Mouse (Mus musculus): Measurements from ENCODE around the gene Csrnp3.
A peak's percentile ranks its signal among the peaks of the same experiment; 100 is the strongest.

Gene Csrnp3

GRCm38 (mm10) chr2:65864778-65865339 lies 19.3 kb downstream of the Csrnp3 start:
- DNase-seq (ENCODE audit: low read depth, low spot score): no peak

DNA sequence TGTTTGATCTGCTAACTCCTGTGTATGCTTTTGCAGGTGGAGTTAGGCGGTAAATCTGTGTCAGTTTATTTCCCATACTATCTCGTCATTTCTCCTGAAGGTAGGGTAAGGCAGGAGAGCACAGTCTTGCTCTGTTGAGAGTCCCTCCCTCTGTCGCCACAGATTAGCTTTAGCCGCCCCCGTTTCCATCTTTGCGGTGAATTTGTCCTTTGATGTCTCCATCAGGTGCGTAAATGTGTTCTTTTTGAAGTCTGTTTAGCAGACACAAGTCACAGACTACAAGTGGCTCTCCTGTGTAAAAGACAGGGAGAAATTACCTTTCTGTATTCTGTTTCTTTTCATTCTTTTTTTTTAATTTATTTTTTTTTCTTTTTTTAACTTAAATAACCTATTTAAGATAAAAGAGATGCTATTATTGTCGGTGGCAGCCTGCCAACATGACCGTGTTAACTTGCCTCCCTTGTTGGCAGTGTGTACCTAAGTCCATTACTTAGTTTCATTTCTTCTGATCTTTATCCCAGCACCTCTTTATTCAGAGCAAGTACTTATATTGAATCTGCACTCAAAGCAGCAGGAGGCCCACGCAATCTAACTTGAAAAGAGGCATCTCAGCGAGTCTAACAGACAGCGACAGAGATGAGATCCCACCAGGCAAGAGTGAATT lies 25.5 kb downstream of the Csrnp3 start:
- peak; percentile 43 for DNase-seq (ENCODE audit: low read depth, low spot score)

GRCm38 (mm10) chr2:65891590-65891989 lies 46.0 kb downstream of the Csrnp3 start:
- no peak for DNase-seq (ENCODE audit: low read depth, low spot score)

- no peak for DNase-seq (ENCODE audit: low read depth, low spot score)
These were observed 47.7 kb downstream of the Csrnp3 start for GRCm38 (mm10) chr2:65893241-65893640.

DNA sequence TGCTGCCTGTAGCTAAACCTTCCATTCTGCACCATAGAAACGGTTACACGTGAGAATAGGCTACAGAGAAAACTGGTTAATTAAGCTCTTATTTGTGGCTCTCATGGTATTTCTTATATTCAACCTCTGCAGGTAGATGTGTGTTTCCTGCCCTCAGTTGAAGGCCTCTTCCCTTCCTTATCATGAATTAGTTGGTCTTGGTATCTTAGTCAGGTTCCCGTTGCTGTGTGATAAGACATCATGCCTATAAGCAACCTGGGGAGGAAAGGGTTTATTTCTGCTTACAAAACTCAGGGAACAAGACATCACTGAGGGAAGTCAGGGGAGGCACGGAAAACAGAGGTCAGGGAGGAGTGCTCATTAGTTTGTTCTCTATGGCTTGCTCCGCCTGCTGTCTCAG lies 48.7 kb downstream of the Csrnp3 start:
- no peak for DNase-seq (ENCODE audit: low read depth, low spot score)

GRCm38 (mm10) chr2:65896542-65896941 lies 51.0 kb downstream of the Csrnp3 start:
- DNase-seq (ENCODE audit: low read depth, low spot score): no peak

GRCm38 (mm10) chr2:65897084-65897483 lies 51.5 kb downstream of the Csrnp3 start:
- DNase-seq (ENCODE audit: low read depth, low spot score): no peak

GRCm38 (mm10) chr2:65899478-65899877 lies 53.9 kb downstream of the Csrnp3 start:
- DNase-seq (ENCODE audit: low read depth, low spot score): no peak

DNA sequence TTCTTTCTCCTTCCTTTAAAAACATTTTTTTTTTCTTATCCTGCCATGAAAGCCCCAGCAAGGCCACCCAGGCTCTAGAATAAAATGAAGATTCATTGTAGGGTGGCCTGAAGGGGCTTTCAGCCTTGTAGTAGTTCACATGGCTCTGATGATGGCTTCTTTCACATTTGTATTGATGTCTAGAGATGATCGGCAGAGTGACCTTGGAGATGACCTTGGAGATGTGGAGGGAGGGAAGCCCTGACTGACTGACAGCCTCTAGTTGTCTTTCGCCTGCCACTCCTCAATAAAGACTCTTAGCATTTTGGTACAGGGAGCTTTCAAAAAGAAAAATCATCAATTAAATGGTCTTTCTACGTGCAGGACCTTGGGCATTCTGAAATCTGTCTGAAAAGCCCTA lies 63.0 kb downstream of the Csrnp3 start:
- no peak for DNase-seq (ENCODE audit: low read depth, low spot score)

GRCm38 (mm10) chr2:65909724-65910521 lies 64.4 kb downstream of the Csrnp3 start:
- DNase-seq (ENCODE audit: low read depth, low spot score): no peak

GRCm38 (mm10) chr2:65915994-65916393 lies 70.4 kb downstream of the Csrnp3 start:
- DNase-seq (ENCODE audit: low read depth, low spot score): no peak

GRCm38 (mm10) chr2:65920651-65921412 lies 75.3 kb downstream of the Csrnp3 start:
- no peak for DNase-seq (ENCODE audit: low read depth, low spot score)

DNA sequence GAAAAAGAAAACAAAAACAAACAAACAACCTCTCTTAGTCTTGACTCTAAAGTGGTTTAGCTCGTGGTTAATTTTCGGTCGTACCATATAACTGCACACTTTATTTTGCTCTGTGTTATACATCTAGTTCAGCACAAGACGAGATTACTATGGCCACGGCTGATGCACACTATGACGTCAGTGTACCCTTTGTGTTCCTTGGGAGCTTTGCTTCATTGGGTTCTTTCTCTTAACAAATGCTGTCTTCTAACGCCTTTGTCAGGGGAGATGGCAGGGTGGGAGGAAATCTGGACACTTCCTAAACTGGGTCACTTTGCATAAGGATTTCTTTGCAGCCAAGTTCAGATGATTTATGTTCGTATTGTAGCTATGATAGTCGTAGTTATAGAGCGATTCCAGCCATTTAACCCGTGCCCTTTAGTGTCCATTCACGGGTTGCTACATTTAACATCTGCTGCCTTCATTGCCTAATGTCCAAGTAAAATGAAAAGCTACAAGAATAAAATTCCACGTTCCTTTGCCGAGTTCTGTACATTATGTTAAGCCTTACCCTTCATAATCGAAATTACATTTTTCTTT lies 79.9 kb downstream of the Csrnp3 start:
- no peak for DNase-seq (ENCODE audit: low read depth, low spot score)

DNA sequence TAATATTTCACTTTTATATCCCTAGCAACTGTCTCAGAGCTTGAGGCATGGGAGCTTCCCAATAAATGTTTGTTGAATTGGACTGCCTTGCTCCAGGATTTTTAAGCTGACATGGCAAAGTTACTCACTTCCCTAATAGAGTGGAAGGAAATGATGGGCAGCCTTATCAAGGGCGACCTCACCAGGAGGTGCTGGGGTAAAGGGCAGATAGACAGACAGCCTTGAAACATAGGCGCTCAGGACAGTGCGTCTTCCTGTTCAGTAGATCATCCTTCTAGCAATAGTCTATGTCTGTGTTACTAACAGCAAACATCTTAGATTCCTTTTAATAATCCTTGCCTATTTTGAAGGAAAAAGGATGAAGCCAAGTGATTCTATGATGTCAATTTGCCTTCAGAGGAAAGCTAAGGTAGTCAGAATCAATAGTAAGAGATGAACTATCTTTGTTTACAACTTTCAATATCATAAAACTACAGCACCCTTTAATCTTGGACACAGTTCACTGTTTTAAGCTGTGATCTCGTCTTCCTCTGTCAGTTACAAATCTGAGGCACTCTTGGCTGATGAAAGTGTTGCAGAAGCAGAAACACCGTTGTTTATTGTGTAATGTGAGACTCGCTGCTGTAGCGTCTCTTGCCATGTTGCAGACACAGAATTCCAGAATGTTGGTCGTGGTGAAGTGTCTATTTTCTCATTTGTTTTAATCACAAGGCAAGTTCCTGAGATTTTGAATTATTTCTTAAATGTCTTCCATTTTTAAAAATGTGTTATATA lies 81.6 kb downstream of the Csrnp3 start:
- no peak for DNase-seq (ENCODE audit: low read depth, low spot score)

- no peak for DNase-seq (ENCODE audit: low read depth, low spot score)
These were observed 83.7 kb downstream of the Csrnp3 start for GRCm38 (mm10) chr2:65929286-65929685.

DNA sequence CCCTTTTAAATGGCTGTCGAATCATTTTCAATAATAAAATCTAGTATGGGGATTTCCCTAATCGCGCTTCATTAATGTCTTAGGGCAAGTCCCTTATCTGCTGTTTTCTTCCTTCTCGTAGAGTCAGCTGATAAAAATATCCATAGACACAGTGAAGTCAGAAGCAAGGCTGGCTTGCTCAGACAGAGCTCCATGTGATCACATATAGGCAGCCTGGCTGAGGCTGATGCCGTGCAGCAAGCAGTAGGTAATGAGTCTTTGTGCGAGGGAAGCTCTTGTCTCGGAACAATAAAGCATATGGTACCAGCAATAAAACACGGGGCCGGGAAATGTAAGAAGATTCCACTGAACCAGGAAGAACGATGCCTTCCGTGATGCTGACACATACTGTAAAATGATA lies 84.4 kb downstream of the Csrnp3 start:
- DNase-seq (ENCODE audit: low read depth, low spot score): no peak

DNA sequence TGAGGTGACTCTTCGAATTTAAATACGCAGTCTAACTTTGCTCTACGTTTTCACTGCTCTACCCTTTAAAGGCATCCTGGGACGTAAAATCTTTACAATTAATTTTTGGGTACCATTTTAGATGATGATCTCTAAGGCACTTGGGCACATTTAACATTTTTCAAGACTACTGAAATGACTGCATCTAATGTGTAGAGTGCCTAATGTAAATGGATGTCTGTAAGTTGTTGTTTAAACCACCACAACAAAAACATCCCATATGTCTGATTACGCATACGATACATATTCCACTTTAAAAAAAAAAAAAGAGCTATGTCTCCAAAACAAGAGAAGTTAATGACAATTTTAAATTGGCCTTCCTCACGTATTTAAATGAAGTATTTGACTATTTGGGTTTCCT lies 85.7 kb downstream of the Csrnp3 start:
- DNase-seq (ENCODE audit: low read depth, low spot score): no peak

DNA sequence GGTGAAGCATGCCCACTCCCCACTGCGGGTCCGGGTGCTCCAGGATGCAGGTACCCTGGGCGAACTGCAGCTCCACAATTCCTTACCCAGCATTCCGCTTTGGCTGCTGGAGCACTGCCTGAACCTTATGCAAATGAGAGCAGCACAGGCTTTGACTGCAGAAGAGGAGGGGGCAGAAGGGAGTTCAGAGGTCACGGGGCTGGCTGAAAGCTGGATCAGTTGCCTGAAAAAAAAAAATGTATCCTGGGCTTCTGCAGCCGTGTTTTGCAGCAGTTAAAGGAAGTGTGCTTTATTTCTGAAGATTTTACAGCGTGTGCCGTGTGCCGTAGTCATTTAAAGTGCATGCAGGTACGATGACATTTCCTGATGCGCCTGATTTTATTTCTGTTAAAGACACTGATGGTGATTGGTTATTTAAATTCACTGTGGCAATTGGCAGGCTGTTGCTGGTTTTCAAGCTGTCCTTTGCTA lies 86.3 kb downstream of the Csrnp3 start:
- no peak for DNase-seq (ENCODE audit: low read depth, low spot score)

- DNase-seq (ENCODE audit: low read depth, low spot score): no peak
These were observed 88.5 kb downstream of the Csrnp3 start for GRCm38 (mm10) chr2:65934099-65934498.

DNA sequence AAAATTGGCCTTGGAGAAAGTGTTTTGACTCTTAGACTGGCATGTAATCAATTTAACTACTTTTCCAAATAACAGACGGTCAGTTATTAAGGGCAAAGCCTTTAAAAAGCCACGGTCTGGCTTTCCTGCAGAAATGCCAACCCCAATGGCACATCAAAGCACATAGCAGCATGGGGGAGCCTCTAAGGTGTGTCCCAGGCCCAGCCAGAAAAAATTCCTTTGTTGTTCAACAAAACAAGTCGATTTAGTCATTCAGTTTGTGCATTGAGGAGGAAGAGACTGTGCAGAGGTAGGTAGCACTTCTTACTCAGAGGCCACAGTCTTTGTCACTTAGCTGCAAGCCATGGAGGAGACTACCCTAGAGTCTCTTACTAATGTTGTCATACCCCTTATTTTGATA lies 93.3 kb downstream of the Csrnp3 start:
- DNase-seq (ENCODE audit: low read depth, low spot score): no peak

DNA sequence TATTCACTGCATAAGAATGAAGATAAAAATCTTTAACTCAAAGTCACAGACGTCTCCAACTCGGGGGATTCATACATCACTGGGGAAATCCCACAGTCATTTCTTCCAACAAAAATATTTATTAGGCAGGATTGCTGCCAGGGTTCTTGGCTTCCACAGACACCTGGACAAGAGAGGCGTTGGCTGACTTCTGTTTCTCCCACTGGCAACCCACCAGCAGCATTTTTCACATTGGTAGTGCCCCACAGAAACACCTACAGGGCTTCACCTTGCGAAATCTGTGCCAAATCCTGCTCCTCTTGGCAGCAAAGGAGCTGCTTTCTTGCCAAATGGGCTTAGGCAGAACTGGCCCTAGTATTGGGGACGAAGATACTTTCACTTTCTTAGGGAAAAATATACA lies 94.8 kb downstream of the Csrnp3 start:
- no peak for DNase-seq (ENCODE audit: low read depth, low spot score)
